Mouse (Mus musculus): ENCODE results near the gene Abcf2. TPM values are rescaled to one million over a fixed set of nuclear protein-coding genes. Genes with fewer than 3 reads are reported as not detected.

The Abcf2 gene
- 153 and 165 TPM in 2 replicates for polyA plus RNA-seq (2014; fragmentation: Nextera tagmentation; extraction: Ambion mirVana)

- peak; percentile 99 for DNase-seq (ENCODE audit: low spot score)
- H3K9ac ChIP-seq (ENCODE audit: low read length), result peak within 1 kb of the TSS; percentile 87
- no peaks in the 10 kb centered on the region for H3K27me3 ChIP-seq (ENCODE audit: control insufficient read depth, insufficient read depth, low read length)
- peak; percentile 97 for ATAC-seq (replicated peaks; ENCODE audit: low FRiP score)
- H3K36me3 ChIP-seq (ENCODE audit: control insufficient read depth, insufficient read depth, low read length), result peaks cover 11% of the 10 kb centered on the region; the same call in 1 of the 2 replicates
- peaks cover 5% of the 10 kb centered on the region for H3K4me1 ChIP-seq (replicated peaks; ENCODE audit: control insufficient read depth, insufficient read depth, low read length)
- WGBS, result under 1% methylated on average over 48 of the region's 48 CpGs
- H3K27ac ChIP-seq (ENCODE audit: low read depth, low read length), result peak within 1 kb of the TSS; percentile 68
- H3K9me3 ChIP-seq (ENCODE audit: control insufficient read depth, low read length), result no peaks in the 10 kb centered on the region
- peak within 1 kb of the TSS; percentile 78 for H3K4me3 ChIP-seq (ENCODE audit: low read depth, low read length)
- H3K4me2 ChIP-seq (ENCODE audit: low read depth, low read length, severe bottlenecking), result peak within 1 kb of the TSS; percentile 86
Observed at GRCm38 (mm10) chr5:24577183-24577929, at the start of gene Abcf2. TSS of gene Abcf2 (minus strand) at chr5:24577467.

GRCm38 (mm10) chr5:24624822-24625120 lies 47.5 kb upstream of the Abcf2 start:
- DNase-seq (ENCODE audit: low spot score), result no peak
- no peak overlapping the region for H3K4me3 ChIP-seq (ENCODE audit: low read depth, low read length)
- no peaks in the 10 kb centered on the region for H3K9me3 ChIP-seq (ENCODE audit: control insufficient read depth, low read length)
- no peak overlapping the region for H3K9ac ChIP-seq (ENCODE audit: low read length)
- no peak overlapping the region for H3K27ac ChIP-seq (ENCODE audit: low read depth, low read length)
- H3K36me3 ChIP-seq (ENCODE audit: control insufficient read depth, insufficient read depth, low read length), result no peaks in the 10 kb centered on the region
- peak overlapping the region; percentile 83; the same call in 1 of the 2 replicates for H3K4me2 ChIP-seq (ENCODE audit: low read depth, low read length, severe bottlenecking)
- WGBS, result 36% methylated on average over 4 of the region's 4 CpGs
- H3K27me3 ChIP-seq (ENCODE audit: control insufficient read depth, insufficient read depth, low read length), result peaks cover 7% of the 10 kb centered on the region; the same call in 1 of the 2 replicates
- ATAC-seq (replicated peaks; ENCODE audit: low FRiP score), result no peak
- peaks cover 7% of the 10 kb centered on the region for H3K4me1 ChIP-seq (replicated peaks; ENCODE audit: control insufficient read depth, insufficient read depth, low read length)

DNA sequence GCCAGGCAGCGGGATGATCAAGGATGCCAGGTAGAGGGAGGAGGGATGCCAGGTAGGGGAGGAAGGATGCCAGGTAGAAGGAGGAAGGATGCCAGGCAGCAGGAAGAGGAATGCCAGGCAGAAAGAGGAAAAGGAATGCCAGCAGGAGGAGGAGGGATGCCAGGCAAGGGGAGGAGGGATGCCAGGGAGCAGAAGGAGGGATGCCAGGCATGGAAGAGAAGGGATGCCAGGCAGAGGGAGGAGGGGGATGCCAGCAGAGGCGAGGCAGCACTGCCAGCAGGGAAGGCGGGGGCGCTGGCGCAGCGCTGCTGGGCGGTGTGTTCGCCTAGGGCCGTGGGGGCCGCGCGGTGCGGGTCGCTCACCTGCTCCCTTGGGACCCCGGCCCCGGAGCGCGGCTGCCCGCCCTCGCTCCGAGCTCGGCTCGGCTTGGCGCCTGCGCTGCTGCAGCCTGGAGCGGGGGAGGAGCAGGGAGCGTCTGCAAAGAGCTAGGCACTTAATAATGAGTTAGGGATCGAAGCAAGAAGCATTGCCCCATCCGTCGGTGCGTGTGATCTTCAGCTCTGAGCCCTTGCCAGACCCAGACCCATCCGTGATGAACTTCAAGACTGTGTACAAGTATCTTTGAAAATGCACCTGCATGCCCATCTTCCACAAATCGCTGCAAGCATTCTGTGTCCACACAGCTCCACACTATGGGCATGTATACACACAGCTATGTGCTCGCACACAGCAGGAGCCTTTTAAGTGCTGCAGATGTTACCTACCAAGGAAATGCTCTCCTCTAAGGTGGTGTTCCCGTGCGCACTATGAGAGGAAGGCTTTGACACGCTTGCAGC lies 46.9 kb upstream of the Abcf2 start, which contains the start of gene Smarcd3:
Smarcd3 (minus strand) TSS at position 426 of the 836 bp plus-strand sequence.
- peak within 1 kb of the TSS; percentile 83 for H3K4me2 ChIP-seq (ENCODE audit: low read depth, low read length, severe bottlenecking)
- WGBS, result 3% methylated on average over 37 of the region's 37 CpGs
- H3K27ac ChIP-seq (ENCODE audit: low read depth, low read length), result no peak within 1 kb of the TSS
- H3K27me3 ChIP-seq (ENCODE audit: control insufficient read depth, insufficient read depth, low read length), result peaks cover 7% of the 10 kb centered on the region; the same call in 1 of the 2 replicates
- DNase-seq (ENCODE audit: low spot score) (peak; percentile 79), ATAC-seq (replicated peaks; ENCODE audit: low FRiP score) (peak; percentile 87)
- peaks cover 7% of the 10 kb centered on the region for H3K4me1 ChIP-seq (replicated peaks; ENCODE audit: control insufficient read depth, insufficient read depth, low read length)
- H3K36me3 ChIP-seq (ENCODE audit: control insufficient read depth, insufficient read depth, low read length), result no peaks in the 10 kb centered on the region
- peak within 1 kb of the TSS; percentile 79 for H3K9ac ChIP-seq (ENCODE audit: low read length)
- no peaks in the 10 kb centered on the region for H3K9me3 ChIP-seq (ENCODE audit: control insufficient read depth, low read length)
- peak within 1 kb of the TSS; percentile 54 for H3K4me3 ChIP-seq (ENCODE audit: low read depth, low read length)

DNA sequence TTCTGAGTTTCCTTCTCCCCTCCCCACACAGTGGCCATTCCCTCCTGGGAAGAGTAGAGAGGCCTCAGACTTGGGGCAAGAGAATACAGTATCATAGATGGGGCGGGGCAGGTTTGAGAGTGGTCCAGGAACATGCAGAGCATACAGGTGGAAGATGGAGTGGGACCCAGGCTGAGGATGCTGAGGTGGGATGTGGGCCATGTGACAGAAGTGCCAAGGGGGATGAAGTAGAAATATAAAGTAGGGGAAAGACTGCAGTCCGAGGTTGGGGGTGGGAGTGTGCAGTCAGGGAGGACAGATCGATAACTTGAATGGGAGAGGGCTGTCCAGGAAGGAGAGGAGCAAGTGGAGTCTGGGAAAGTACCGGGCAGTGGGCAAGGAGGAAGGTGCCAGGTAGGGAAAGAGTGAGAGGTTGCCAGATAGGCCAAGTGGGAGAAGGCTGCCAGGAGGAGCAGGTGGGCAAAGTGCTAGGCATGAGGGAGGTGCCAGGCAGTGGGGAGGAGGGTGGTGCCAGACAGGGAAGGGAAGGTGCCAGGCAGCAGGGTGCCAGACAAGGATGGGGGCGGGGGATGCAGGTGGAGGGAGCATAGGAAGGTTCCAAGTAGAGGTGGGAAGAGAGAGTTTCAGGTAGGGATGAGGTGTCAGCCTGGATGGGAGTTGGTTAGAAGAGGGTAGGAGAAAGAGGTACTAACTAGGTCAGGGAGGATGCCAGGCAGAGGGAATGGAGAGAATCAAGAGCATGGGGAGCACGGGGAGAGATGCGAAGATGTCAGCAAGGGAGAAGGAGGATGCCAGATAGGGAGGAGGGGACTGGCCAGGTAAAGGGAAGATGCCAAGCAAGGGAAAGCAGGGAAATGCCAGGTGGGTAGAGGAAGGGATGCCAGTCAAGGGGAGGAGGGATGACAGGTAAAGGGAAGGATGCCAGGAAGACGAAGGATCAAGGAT lies 46.0 kb upstream of the Abcf2 start:
- Histone ChIP-seq H3K9me3 (ENCODE audit: control insufficient read depth, low read length) (no peaks in the 10 kb centered on the region), H3K27me3 (ENCODE audit: control insufficient read depth, insufficient read depth, low read length) (peaks cover 7% of the 10 kb centered on the region; the same call in 1 of the 2 replicates), H3K4me3 (ENCODE audit: low read depth, low read length) (peak overlapping the region; percentile 54), H3K9ac (ENCODE audit: low read length) (peak overlapping the region; percentile 79), H3K4me2 (ENCODE audit: low read depth, low read length, severe bottlenecking) (peak overlapping the region; percentile 83), H3K27ac (ENCODE audit: low read depth, low read length) (no peak overlapping the region), H3K36me3 (ENCODE audit: control insufficient read depth, insufficient read depth, low read length) (no peaks in the 10 kb centered on the region), H3K4me1 (replicated peaks; ENCODE audit: control insufficient read depth, insufficient read depth, low read length) (peaks cover 7% of the 10 kb centered on the region)
- WGBS, result 43% methylated on average over 8 of the region's 8 CpGs
- ATAC-seq (replicated peaks; ENCODE audit: low FRiP score) (no peak), DNase-seq (ENCODE audit: low spot score) (peak; percentile 47)

DNA sequence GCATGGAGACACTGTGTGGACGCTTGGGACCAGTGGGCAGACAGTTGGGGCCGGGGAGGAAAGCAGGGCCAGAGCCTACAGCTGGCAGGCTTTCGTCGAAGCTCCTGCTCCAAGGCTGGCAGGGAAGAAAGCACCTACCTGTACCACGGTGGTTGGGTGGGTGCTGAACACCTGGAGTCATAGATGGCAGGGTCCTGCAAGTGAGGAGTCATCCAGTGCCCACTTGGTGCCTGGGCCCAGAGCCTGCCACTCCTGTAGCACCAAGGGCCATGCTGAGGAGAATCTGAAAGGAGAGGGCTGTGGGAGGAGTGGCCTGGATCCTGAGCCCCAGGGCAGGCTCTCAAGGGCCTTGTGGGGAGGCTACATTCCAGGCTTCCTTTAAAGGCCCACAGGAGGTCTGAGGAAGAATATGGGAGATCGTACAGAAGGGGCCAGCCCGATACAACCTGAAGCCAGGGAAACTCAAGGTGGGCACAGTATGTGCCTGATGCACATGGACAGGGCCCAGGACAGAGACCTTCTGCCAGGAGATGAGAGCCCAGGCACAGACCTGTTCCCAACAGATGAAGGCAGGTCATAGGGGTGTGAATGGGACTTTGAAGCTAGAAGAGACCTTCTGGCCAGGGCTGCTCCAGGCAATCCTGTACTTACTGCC lies 45.2 kb upstream of the Abcf2 start:
- no peaks in the 10 kb centered on the region for H3K36me3 ChIP-seq (ENCODE audit: control insufficient read depth, insufficient read depth, low read length)
- H3K4me2 ChIP-seq (ENCODE audit: low read depth, low read length, severe bottlenecking), result no peak overlapping the region
- 78% methylated on average over 7 of the region's 7 CpGs for WGBS
- no peak overlapping the region for H3K27ac ChIP-seq (ENCODE audit: low read depth, low read length)
- ATAC-seq (replicated peaks; ENCODE audit: low FRiP score) (no peak), DNase-seq (ENCODE audit: low spot score) (peak; percentile 50)
- H3K4me3 ChIP-seq (ENCODE audit: low read depth, low read length), result no peak overlapping the region
- H3K27me3 ChIP-seq (ENCODE audit: control insufficient read depth, insufficient read depth, low read length), result peaks cover 7% of the 10 kb centered on the region; the same call in 1 of the 2 replicates
- no peaks in the 10 kb centered on the region for H3K9me3 ChIP-seq (ENCODE audit: control insufficient read depth, low read length)
- peaks cover 7% of the 10 kb centered on the region for H3K4me1 ChIP-seq (replicated peaks; ENCODE audit: control insufficient read depth, insufficient read depth, low read length)
- no peak overlapping the region for H3K9ac ChIP-seq (ENCODE audit: low read length)

- Histone ChIP-seq H3K4me2 (ENCODE audit: low read depth, low read length, severe bottlenecking) (no peak overlapping the region), H3K27ac (ENCODE audit: low read depth, low read length) (no peak overlapping the region), H3K9me3 (ENCODE audit: control insufficient read depth, low read length) (no peaks in the 10 kb centered on the region), H3K27me3 (ENCODE audit: control insufficient read depth, insufficient read depth, low read length) (peaks cover 7% of the 10 kb centered on the region; the same call in 1 of the 2 replicates), H3K9ac (ENCODE audit: low read length) (no peak overlapping the region), H3K4me1 (replicated peaks; ENCODE audit: control insufficient read depth, insufficient read depth, low read length) (peaks cover 7% of the 10 kb centered on the region), H3K36me3 (ENCODE audit: control insufficient read depth, insufficient read depth, low read length) (no peaks in the 10 kb centered on the region), H3K4me3 (ENCODE audit: low read depth, low read length) (no peak overlapping the region)
- DNase-seq (ENCODE audit: low spot score) (no peak), ATAC-seq (replicated peaks; ENCODE audit: low FRiP score) (no peak)
- 72% methylated on average over 8 of the region's 8 CpGs for WGBS
Observed at GRCm38 (mm10) chr5:24620626-24621025, 43.4 kb upstream of the Abcf2 start.

DNA sequence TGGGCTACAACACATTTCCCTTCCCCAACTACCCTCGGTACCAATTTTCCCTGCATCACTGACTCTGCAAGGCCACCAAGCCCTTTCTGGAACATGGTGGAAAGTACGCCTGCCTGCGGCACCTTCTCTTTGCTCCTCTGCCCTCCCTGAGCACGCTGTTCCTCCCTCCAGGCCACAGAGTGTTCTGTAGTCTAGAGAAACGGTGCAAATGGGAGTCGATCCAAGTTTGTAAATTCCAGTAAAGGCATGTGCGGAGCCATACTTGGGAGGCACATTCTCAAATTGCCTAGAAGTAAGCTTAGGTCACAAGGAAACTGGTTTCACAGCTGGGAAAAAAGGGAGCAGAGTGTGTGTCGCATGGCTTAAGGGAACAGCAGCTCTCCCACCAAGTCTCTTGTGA lies 42.8 kb upstream of the Abcf2 start:
- Histone ChIP-seq H3K27me3 (ENCODE audit: control insufficient read depth, insufficient read depth, low read length) (peaks cover 7% of the 10 kb centered on the region; the same call in 1 of the 2 replicates), H3K9me3 (ENCODE audit: control insufficient read depth, low read length) (no peaks in the 10 kb centered on the region), H3K4me3 (ENCODE audit: low read depth, low read length) (no peak overlapping the region), H3K9ac (ENCODE audit: low read length) (no peak overlapping the region), H3K4me2 (ENCODE audit: low read depth, low read length, severe bottlenecking) (no peak overlapping the region), H3K27ac (ENCODE audit: low read depth, low read length) (no peak overlapping the region), H3K4me1 (replicated peaks; ENCODE audit: control insufficient read depth, insufficient read depth, low read length) (peaks cover 7% of the 10 kb centered on the region), H3K36me3 (ENCODE audit: control insufficient read depth, insufficient read depth, low read length) (no peaks in the 10 kb centered on the region)
- DNase-seq (ENCODE audit: low spot score) (no peak), ATAC-seq (replicated peaks; ENCODE audit: low FRiP score) (no peak)
- WGBS, result 80% methylated on average over 8 of the region's 8 CpGs
